Mouse (Mus musculus) small intestine, adult 2 months (tissue): Measurements from ENCODE around the gene Ift81. TPM values are rescaled to one million over a fixed set of nuclear protein-coding genes. Genes with fewer than 3 reads are reported as not detected.

ENCODE experiments used
- H3K27ac ChIP-seq: fragments of 200-500 bp; 2 replicates; pipeline ENCODE4 v1.5.1; 2012; ENCODE audit warnings: low read depth, low read length, control low read depth, inconsistent platforms; ENCODE audit not compliant: insufficient read depth
- H3K27me3 ChIP-seq: fragments of 200-500 bp; 2 replicates; pipeline ENCODE4 v1.6.1; 2012; ENCODE audit warnings: mild to moderate bottlenecking, moderate library complexity, low read length, inconsistent platforms; ENCODE audit not compliant: control insufficient read depth, insufficient read depth
- H3K36me3 ChIP-seq: fragments of 200-500 bp; 2 replicates; pipeline ENCODE4 v1.6.1; 2012; ENCODE audit warnings: mild to moderate bottlenecking, low read length, control low read depth, inconsistent platforms; ENCODE audit not compliant: control insufficient read depth, insufficient read depth
- H3K4me1 ChIP-seq: fragments of 200-500 bp; 2 replicates; pipeline ENCODE4 v1.6.1; 2012; ENCODE audit warnings: low read length, inconsistent platforms, mixed read lengths; ENCODE audit not compliant: control insufficient read depth, insufficient read depth, insufficient read length
- H3K4me3 ChIP-seq: fragments of 200-500 bp; 2 replicates; pipeline ENCODE4 v1.5.1; 2012; ENCODE audit warnings: low read depth, mild to moderate bottlenecking, control low read depth, inconsistent platforms, low read length, moderate library complexity
- CTCF ChIP-seq: fragments of 200-500 bp; IDR thresholded peaks from 2 replicates; pipeline ENCODE4 v1.5.1; 2012; ENCODE audit warnings: low read depth, mild to moderate bottlenecking, control low read depth, inconsistent platforms, low read length, moderate library complexity, mixed read lengths; ENCODE audit not compliant: insufficient replicate concordance, insufficient read length; ENCODE audit errors: extremely low read depth
- POLR2A ChIP-seq: fragments of 200-500 bp; IDR thresholded peaks from 2 replicates; pipeline ENCODE4 v1.6.1; 2012; ENCODE audit warnings: low read depth, mild to moderate bottlenecking, control low read depth, inconsistent platforms, low read length, moderate library complexity
- WGBS: fragments of 180-500 bp; shearing (Covaris S2); methylation state at CpG from one replicate; pipeline ENCODE4 v1.1.7; 2018; 5-methylcytosine and 5-hydroxymethylcytosine counted together
- polyA plus RNA-seq: library from polyadenylated mRNA; depleted of rRNA; stranded (reverse); fragments of >200 nt; gene quantifications from 2 replicates; pipeline ENCODE4 v1.2.3, GENCODE M21; 2012

Ift81 gene
- polyA plus RNA-seq, 1 experiment, result 0.15 TPM

GRCm38 (mm10) chr5:122611651-122612050 lies 2.7 kb downstream of the Ift81 start:
- Histone ChIP-seq H3K4me3 (no peak overlapping the region), H3K36me3 (no peaks in the 10 kb centered on the region), H3K27me3 (no peaks in the 10 kb centered on the region), H3K27ac (no peak overlapping the region), H3K4me1 (0 out of 2 replicates have a peak, but pooled peaks cover 2% of the 10 kb centered on the region)
- TF ChIP-seq CTCF (no peak), POLR2A (no peak)
- 90% methylated on average over 5 of the region's 5 CpGs for WGBS

- TF ChIP-seq POLR2A, result no peak
- no peak for TF ChIP-seq CTCF
- Histone ChIP-seq H3K36me3 (no peaks in the 10 kb centered on the region), H3K4me3 (no peak overlapping the region), H3K27me3 (no peaks in the 10 kb centered on the region), H3K27ac (no peak overlapping the region), H3K4me1 (no peaks in the 10 kb centered on the region)
- WGBS, result 89% methylated on average over 2 of the region's 2 CpGs
Measured at GRCm38 (mm10) chr5:122604894-122605293, 9.4 kb downstream of the Ift81 start.

DNA sequence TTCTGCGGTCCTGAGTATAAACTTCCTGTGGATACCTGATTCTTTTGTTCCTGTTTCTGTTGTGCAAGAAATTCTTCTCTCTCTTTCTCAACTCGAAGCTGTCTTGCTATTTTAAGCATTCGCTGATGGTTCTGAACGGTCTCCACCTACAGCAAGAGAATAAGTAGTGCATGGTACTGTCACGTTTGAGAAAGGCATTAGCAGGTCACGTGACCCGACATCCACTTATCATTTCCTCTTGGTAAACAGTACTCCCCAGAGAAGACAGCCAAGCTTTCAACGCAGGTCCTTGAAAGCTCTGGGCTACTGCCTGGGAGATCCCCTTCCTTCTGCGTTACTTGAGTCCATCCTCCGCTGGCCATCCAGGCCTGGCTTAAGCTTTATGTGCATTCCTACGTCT lies 12.1 kb downstream of the Ift81 start:
- Histone ChIP-seq H3K4me3 (no peak overlapping the region), H3K27ac (peak overlapping the region; percentile 59; the same call in 1 of the 2 replicates), H3K36me3 (no peaks in the 10 kb centered on the region), H3K27me3 (no peaks in the 10 kb centered on the region), H3K4me1 (no peaks in the 10 kb centered on the region)
- TF ChIP-seq CTCF (no peak), POLR2A (no peak)
- 41% methylated on average over 11 of the region's 11 CpGs for WGBS

- Histone ChIP-seq H3K4me1 (no peaks in the 10 kb centered on the region), H3K4me3 (no peak overlapping the region), H3K36me3 (no peaks in the 10 kb centered on the region), H3K27ac (no peak overlapping the region), H3K27me3 (no peaks in the 10 kb centered on the region)
- WGBS, result 76% methylated on average over 4 of the region's 4 CpGs
- TF ChIP-seq CTCF, result no peak
- TF ChIP-seq POLR2A, result no peak
Measured at GRCm38 (mm10) chr5:122595470-122595869, 18.8 kb downstream of the Ift81 start.

GRCm38 (mm10) chr5:122589891-122590290 lies 24.4 kb downstream of the Ift81 start:
- H3K36me3 ChIP-seq, result no peaks in the 10 kb centered on the region
- TF ChIP-seq POLR2A (no peak), CTCF (no peak)
- no peak overlapping the region for H3K4me3 ChIP-seq
- WGBS, result 79% methylated on average over 4 of the region's 4 CpGs
- no peaks in the 10 kb centered on the region for H3K27me3 ChIP-seq
- H3K27ac ChIP-seq, result no peak overlapping the region
- no peaks in the 10 kb centered on the region for H3K4me1 ChIP-seq

DNA sequence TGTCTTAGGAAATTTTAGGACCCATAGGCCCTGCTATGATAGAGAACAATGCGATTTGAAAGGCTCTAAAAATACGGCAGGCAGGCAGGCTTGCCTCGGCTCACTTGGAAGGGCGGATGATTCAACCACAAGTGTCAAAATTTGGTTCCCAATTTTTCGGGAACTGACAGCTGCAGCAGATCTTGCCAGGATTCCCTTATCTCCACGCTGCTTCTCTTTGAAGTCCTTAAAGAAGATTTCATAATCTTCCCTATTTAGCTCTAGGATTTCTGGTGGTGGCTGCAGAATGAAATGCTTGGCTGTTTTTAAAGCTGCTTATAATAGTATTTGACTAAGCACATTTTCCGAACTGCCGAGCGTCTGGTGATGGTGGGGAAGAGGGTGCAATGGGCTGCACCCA lies 28.8 kb downstream of the Ift81 start:
- Histone ChIP-seq H3K4me3 (no peak overlapping the region), H3K36me3 (no peaks in the 10 kb centered on the region), H3K4me1 (no peaks in the 10 kb centered on the region), H3K27ac (no peak overlapping the region), H3K27me3 (no peaks in the 10 kb centered on the region)
- WGBS, result 83% methylated on average over 9 of the region's 9 CpGs
- TF ChIP-seq POLR2A (no peak), CTCF (no peak)

- Histone ChIP-seq H3K27ac (no peak overlapping the region), H3K4me3 (no peak overlapping the region), H3K27me3 (no peaks in the 10 kb centered on the region), H3K36me3 (no peaks in the 10 kb centered on the region), H3K4me1 (no peaks in the 10 kb centered on the region)
- TF ChIP-seq POLR2A (no peak), CTCF (no peak)
- WGBS, result 29% methylated on average over 5 of the region's 5 CpGs
Measured at GRCm38 (mm10) chr5:122584093-122584492, 30.2 kb downstream of the Ift81 start.

GRCm38 (mm10) chr5:122576683-122577329 lies 37.5 kb downstream of the Ift81 start:
- Histone ChIP-seq H3K4me3 (no peak overlapping the region), H3K36me3 (no peaks in the 10 kb centered on the region), H3K27ac (no peak overlapping the region), H3K4me1 (no peaks in the 10 kb centered on the region), H3K27me3 (no peaks in the 10 kb centered on the region)
- 57% methylated on average over 7 of the region's 7 CpGs for whole genome bisulfite sequencing
- TF ChIP-seq CTCF (no peak), POLR2A (no peak)
